Mouse (Mus musculus): ENCODE data around the gene Vat1l. TPM values are rescaled to one million over a fixed set of nuclear protein-coding genes. Genes with fewer than 3 reads are reported as not detected.

Vat1l gene
- total and polyA plus RNA-seq, 3 experiments, result not detected

DNA sequence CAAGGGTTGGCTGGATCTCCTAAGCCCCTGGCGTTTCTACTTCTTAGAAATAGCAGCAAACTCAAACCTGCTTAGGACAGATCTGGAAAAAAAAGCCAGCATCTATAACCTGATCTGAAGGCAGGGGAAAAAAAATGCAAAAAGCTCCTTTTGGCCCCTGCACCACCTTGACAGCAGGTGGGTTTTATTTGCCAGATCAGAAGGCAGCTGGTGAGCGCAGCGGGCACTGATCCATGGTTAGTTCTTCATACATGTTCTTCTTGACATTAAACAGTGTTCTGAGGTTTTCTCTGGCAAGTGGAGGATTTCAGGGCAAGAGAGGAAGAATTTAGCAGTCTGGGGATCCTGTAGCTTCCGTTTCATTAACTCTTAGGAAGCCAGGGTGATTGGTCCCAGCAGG is 1.6 kb downstream of the Vat1l start:
- Histone ChIP-seq H3K27ac (ENCODE audit: control insufficient read depth, low read depth, low read length) (no peak overlapping the region), H3K36me3 (ENCODE audit: control insufficient read depth in 1 of 2, insufficient read depth in 2 of 2, low read length in 2 of 2) (no peaks in the 10 kb centered on the region), H3K79me2 (ENCODE audit: control insufficient read depth, insufficient read depth, low read length, poor library complexity) (no peaks in the 10 kb centered on the region), H3K9ac (ENCODE audit: control insufficient read depth, low read depth, low read length, poor library complexity, severe bottlenecking) (no peak overlapping the region), H3K9me3 (replicated peaks; ENCODE audit: insufficient read depth, low read length) (no peaks in the 10 kb centered on the region), H3K4me1 (ENCODE audit: control insufficient read depth in 1 of 2, insufficient read depth in 2 of 2, low read length in 2 of 2) (no peaks in the 10 kb centered on the region), H3K4me3 (ENCODE audit: control insufficient read depth in 1 of 2, insufficient read depth in 1 of 2, low read depth in 2 of 2, low read length in 2 of 2) (no peak overlapping the region), H3K27me3 (ENCODE audit: control insufficient read depth in 1 of 2, insufficient read depth in 2 of 2, low read length in 2 of 2) (no peaks in the 10 kb centered on the region)
- TF ChIP-seq E2F4 (IDR thresholded peaks at IDR 0.05; ENCODE audit: borderline replicate concordance, low read depth, low read length) (no peak), ZC3H11A (IDR thresholded peaks at IDR 0.05; ENCODE audit: low read depth, low read length) (no peak), NELFE (IDR thresholded peaks at IDR 0.05; ENCODE audit: low read depth, low read length) (no peak), ZKSCAN1 (IDR thresholded peaks at IDR 0.05; ENCODE audit: low read depth, low read length) (no peak), MYB (IDR thresholded peaks at IDR 0.05; ENCODE audit: low read depth, low read length) (no peak), SIN3A (IDR thresholded peaks at IDR 0.05; ENCODE audit: low read length) (no peak), MYC (IDR thresholded peaks at IDR 0.05; ENCODE audit: low read depth, low read length) (no peak), BHLHE40 (IDR thresholded peaks at IDR 0.05; ENCODE audit: borderline replicate concordance, low read depth, low read length) (no peak), KAT2A (conservative IDR thresholded peaks at IDR 0.05; ENCODE audit: low read depth, low read length) (no peak), ZMIZ1 (IDR thresholded peaks at IDR 0.05; ENCODE audit: low read depth, low read length) (no peak), EP300 (IDR thresholded peaks at IDR 0.05; ENCODE audit: low read depth in 1 of 2, low read length in 2 of 2) (no peak), RAD21 (IDR thresholded peaks at IDR 0.05; ENCODE audit: low read depth, low read length) (no peak)
- no peak for DNase-seq (ENCODE audit: low read depth, low spot score)

DNA sequence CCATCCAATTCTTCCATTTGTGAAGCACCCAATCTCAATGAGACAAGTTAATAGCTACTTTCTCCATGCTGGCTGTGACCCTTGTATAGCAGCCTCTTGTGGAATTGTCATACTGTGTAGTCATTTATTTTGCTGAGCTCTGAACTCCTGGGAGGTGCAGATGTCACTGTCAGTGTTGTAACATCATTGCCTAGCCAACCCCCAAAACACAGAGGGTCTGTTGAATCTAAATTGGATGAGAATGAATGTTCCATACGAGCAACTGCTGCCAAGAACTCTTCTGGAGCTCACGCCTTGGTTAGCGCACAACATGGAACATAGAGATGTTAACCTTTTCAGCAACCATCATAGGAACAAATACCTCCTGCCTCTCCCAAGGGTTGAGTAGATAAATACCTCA is 15.4 kb downstream of the Vat1l start:
- H3K36me3 ChIP-seq (ENCODE audit: control insufficient read depth in 1 of 2, insufficient read depth in 2 of 2, low read length in 2 of 2), result no peaks in the 10 kb centered on the region
- H3K27me3 ChIP-seq (ENCODE audit: control insufficient read depth in 1 of 2, insufficient read depth in 2 of 2, low read length in 2 of 2), result no peaks in the 10 kb centered on the region
- H3K79me2 ChIP-seq (ENCODE audit: control insufficient read depth, insufficient read depth, low read length, poor library complexity), result no peaks in the 10 kb centered on the region
- no peak for DNase-seq (ENCODE audit: low read depth, low spot score)
- no peak overlapping the region for H3K4me3 ChIP-seq (ENCODE audit: control insufficient read depth in 1 of 2, insufficient read depth in 1 of 2, low read depth in 2 of 2, low read length in 2 of 2)
- H3K27ac ChIP-seq (ENCODE audit: control insufficient read depth, low read depth, low read length), result no peak overlapping the region
- no peaks in the 10 kb centered on the region for H3K4me1 ChIP-seq (ENCODE audit: control insufficient read depth in 1 of 2, insufficient read depth in 2 of 2, low read length in 2 of 2)
- H3K9ac ChIP-seq (ENCODE audit: control insufficient read depth, low read depth, low read length, poor library complexity, severe bottlenecking), result no peak overlapping the region
- no peaks in the 10 kb centered on the region for H3K9me3 ChIP-seq (replicated peaks; ENCODE audit: insufficient read depth, low read length)
- no peak for TF ChIP-seq SMC3 (IDR thresholded peaks at IDR 0.05; ENCODE audit: low read depth, low read length)
- TF ChIP-seq NRF1 (IDR thresholded peaks at IDR 0.05; ENCODE audit: insufficient read depth, low read depth, low read length, poor library complexity, severe bottlenecking), result no peak
- no peak for TF ChIP-seq HCFC1 (IDR thresholded peaks at IDR 0.05; ENCODE audit: low read depth, low read length)
- TF ChIP-seq MAFK (IDR thresholded peaks at IDR 0.05; ENCODE audit: borderline replicate concordance, low read depth, low read length), result no peak
- TF ChIP-seq MYB (IDR thresholded peaks at IDR 0.05; ENCODE audit: low read depth, low read length), result no peak
- no peak for TF ChIP-seq SIN3A (IDR thresholded peaks at IDR 0.05; ENCODE audit: low read length)
- no peak for TF ChIP-seq TBP (IDR thresholded peaks at IDR 0.05; ENCODE audit: low read depth, low read length)
- TF ChIP-seq ZMIZ1 (IDR thresholded peaks at IDR 0.05; ENCODE audit: low read depth, low read length), result no peak
- no peak for TF ChIP-seq MYC (IDR thresholded peaks at IDR 0.05; ENCODE audit: low read depth, low read length)
- TF ChIP-seq MAX (IDR thresholded peaks at IDR 0.05; ENCODE audit: low read length), result no peak
- no peak for TF ChIP-seq JUND (IDR thresholded peaks at IDR 0.05; ENCODE audit: low read depth, low read length)
- no peak for TF ChIP-seq ZC3H11A (IDR thresholded peaks at IDR 0.05; ENCODE audit: low read depth, low read length)
